Mouse (Mus musculus) layer of hippocampus, adult 9-11 months (tissue): Measurements from ENCODE around the gene Coq9.
A peak's percentile ranks its signal among the peaks of the same experiment; 100 is the strongest.

Experiments
- DNase-seq: peaks from one replicate; pipeline ENCODE4 v3.0.0; 2022

The Coq9 gene

DNA sequence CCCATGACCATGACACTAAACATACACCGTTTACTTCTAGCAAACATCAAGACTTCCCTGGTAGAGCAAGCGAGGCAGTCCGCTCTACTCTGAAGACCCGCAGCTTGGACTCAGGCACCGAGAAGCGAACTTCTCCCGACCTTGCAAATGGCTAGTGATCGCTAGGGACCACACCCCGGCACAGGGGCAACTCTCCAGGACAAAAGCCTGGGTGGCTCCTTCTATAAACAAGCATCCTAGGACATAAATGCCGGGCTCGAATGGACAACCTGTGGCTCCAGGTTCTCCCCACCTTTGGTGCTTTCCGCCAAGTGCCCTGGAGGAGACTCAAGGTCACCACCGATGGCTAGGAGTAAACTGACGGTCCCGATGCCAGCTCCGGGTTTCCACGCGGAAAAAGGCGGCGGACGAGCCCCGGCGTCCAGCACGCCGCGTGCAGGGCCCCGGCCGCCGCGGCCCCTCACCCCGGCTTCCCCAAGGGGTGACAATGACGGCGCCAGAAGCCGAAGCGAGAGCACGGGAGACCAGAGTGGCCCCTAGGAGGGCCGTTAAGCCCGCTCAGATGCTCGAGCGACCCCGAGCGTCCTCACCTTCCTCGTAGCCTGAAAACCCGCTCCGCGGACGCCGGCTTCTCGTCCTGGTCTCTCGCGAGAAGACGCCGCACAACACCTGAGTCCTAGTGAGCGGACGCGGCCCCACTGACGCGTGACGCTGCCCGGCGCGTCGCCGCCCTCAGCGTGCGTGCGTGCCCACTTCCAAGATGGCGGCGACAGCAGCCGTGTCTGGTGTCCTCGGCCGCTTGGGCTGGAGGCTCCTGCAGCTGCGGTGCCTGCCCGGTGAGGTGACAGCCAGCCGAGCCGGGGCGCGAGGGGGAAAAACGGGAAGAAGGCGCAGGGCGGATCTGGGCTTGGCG, at the start of gene Coq9, which contains the start of gene Ciapin1:
TSS of gene Coq9 (plus strand) at position 660 of the 913 bp plus-strand sequence.
TSS of gene Ciapin1 (minus strand) at position 697 of the 913 bp plus-strand sequence.
- DNase-seq: peak; percentile 96

DNA sequence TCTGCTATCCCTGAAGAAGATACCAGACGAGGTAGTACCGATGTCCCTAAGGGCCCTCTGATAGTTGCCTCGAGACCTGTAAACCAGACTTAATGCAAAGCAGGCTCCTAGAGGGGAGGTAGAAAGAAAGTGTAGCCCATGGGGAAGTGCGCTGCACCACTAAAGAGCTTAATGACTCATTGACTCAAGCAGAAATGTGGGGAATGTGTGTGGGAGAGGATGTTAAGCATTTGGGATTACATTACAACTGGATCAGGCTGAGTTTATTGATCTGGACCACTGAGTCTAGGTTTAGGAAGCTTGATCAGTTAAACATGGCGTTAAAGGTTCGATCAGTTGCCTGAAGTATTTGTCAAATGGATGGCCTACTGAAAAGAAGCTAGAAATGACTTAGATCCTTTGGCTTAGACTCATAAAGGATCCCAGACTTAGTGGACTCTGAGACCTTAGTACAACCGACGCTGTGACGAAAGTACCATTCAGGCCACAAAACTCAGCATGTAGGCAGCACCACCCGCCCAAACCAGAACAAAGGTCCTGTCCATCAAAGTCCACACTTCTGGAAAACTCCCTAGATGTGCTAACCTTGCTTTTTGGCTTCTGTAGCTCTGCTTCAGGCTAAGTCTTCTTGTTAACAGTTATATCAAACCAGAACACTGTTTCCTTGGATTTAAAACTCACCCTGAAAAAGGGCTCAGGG, 48.7 kb upstream of the Coq9 start:
- DNase-seq: no peak

DNA sequence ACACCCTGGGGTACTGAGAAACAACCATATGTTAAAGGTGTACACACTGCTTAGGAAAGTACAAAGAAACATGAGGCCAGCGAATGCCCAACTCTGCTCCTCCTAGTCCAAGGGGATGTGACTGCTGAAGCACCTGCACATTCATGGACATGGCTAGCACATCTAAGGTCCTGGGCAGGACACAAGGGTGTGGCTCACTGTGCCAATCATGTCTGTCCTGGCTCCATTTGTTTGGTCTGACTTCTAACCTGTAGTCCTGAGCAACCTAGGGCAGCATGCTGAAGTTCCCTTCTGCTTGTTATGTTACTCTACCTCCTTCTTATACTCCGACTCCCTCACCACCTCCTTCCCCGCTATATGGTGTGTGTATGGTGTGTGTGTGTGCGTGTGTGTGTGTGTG, 43.8 kb upstream of the Coq9 start:
- DNase-seq: no peak

DNA sequence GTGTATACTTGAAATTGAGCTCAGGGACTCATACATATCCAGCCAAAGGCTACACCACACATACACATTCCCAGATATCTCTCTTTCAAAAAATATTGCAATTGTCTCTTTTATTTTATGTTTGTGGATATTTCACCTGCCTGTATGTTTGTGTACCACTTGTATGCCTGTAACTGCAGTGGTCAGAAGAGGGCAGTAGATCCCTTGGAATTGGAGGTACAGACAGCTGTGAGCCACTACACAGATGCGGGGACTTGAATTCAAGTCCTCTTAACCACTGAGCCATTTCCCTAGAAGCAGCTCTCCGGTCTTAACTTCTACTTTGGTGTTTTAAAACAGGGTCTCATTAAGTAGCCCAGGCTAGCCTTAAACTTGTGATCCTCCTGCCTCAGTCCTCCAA, 43.3 kb upstream of the Coq9 start:
- DNase-seq: no peak

DNA sequence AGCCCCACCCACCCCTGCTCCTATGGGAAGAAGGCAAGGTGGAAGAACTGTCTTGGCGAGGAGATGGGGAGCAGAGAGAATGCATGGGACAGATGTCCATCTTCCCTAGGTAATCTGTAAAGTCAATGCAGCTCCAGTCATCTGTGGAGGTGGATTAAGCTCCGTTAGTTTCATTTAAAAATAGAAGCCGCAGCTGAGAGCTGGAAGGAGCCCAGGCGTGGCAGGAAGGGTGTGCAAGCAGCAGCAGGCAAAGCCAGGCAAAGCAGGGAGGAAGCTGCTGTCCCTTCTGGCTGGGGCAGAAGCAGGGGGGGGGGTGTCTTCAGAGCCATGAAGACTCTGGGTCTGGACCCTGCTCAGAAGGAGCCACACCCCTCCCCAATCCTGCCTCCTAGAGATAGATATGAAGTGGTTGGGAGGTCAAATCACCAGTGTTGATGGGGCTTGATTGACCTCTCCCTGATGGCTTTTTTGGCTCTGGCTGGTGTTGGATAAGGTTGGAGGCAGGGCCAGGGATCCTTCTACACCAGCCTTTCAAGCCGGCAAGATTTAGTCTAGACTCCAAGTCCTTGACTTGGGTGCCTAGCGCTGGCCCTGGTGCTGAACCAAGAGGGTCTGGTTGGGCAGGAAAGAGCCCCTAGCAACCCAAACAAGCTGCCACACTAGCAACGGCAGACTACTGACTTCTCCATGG, 37.7 kb upstream of the Coq9 start:
- DNase-seq: peak; percentile 64

DNA sequence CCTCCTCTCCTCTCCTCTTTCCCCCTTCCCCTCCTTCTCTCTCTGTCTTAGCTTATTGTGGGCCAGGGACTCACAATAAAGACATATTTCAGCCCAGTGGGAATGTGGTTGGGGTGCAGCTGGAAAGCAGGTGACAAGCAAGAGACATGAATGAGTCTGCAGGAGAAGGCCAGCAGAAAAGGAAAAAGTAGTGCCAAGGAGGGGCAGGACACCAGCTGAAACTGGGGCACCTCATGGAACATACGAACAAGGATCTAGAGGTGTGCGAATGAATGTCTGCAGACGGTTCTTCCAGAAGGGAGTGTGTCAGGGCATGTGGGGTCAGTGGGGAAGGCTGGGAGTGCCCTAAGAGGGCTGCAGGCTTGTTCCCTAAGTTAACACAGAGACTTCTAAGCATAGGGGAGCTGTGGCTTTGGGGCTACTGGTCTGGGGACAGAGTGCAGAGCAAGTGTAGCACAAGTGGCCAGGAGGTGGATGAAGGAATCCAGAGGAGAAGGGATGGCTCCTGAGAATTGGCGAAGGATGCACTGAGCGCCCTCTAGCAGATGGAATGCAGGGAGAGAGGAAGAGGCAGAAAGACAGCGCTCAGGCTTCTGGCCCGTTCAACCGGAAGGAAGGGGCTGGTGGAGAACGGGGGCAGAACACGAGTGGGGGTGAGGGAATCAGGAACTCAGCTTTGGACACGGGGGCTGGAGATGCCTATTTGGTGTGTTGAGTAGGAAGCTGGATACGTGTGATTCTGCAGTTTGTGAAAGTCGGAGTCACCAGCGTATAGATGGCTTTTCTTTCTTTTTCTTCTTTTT, 36.6 kb upstream of the Coq9 start:
- no peak for DNase-seq

DNA sequence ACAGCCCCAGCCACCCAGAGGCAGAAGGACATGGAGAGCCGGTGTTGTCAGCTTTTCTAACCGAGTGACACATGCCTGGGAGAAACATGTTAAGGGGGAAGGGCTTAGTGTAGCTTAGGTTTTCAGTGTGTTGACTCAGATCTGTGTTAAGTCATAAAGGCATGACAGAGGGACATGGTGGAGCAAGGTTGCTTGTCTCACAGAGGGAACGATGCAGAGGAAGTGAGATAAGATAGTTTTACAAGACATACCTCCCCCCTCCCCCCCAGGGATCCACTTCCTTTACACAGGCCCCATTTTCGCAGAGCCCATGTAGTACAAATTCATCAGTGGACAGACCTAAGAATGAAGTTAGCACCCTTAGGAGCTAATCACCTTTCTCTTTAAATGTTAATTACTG, 35.7 kb upstream of the Coq9 start:
- DNase-seq: no peak

DNA sequence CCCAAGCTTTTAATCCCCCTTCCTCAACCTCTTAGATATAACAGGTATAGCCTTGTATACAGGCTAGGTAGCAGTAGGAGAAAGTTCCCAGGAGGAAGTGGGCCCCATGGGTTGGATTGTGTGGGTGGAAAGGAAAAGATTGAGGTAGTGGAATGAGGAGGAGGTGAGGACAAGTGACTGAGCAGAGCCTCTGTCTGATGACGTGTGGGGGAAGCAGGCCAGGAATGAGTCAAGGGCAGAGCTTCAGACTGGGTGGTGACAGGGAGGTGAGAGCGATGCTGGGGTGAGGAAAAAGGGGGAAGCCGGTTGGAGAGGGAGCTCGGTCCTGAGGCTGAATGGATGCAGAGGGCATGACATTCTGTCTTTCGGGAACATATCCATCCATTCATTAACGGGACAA, 34.6 kb upstream of the Coq9 start:
- DNase-seq: no peak

DNA sequence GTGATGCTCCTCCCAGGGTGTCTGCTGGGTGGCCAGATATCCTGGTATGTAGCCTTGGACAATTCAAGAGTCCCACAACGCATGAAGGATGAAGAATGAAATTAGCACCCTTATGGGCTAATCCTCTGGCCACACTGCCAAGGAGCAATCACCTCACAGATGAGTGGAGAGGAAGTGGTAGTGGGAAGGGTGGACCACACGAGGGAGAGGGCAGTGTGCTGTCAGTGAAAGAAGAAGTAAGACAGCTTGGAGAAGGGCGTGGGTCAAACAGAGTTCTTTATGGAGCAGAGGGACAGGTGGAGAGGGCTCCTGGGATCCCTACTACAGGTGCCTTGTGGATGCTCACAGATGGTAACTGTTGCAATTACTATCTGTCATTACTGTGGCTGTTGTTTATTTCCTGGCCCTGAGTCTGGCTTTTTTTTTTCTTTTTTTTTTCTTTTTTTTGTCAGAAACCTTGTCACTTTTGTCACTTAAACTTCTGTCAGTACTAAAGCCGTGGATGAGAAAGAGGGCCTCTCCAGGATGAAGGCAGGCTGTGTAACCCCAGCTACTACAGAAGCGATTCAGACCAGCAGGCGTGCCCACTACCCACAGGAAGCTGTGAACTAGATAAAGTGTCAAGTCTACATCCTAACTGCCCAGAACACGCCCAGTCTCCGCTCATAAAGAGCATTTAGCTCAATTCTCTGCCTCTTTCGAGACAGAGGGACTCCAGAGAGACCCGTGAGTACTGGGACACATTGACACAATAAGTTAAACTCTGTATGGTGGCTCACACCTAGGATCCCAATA, 33.4 kb upstream of the Coq9 start:
- no peak for DNase-seq

DNA sequence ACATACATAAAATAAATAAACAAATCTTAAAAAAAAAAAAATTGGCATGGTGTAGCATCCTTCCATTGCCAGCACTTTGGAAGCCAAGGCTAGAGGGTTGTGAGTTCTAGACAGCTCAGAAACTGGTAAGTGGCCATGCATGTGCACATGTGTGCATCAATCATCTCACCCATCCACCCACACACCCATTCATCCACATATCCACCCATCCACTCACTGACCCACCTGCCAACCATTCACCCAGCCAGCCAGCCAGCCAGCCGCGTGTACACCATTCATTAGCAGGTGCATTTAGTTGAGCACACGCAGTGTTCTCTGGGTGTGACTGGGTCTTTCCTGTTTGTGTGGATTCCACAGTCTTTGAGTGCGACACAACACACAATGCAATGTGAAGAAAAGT, 32.3 kb upstream of the Coq9 start:
- DNase-seq: no peak

DNA sequence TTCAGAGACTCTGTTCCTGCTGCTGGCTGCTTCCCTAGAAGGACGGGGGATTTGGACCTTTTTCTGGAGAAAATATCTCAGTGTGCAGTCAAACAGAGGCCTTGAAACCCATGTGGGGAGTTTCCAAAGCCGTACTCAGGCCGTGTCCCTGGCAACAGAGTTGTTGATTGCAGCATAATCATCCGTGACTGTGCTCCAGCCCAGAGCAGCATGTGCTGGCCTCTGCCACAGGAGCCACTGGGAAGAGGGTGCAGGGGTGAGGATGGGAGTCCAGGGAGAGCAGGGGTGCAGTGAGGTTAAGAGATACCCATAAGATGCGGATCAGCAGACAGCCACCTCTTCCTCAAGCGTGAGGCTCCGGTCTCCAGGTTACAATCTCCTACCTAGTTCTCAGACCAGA, 30.6 kb upstream of the Coq9 start:
- DNase-seq: no peak

DNA sequence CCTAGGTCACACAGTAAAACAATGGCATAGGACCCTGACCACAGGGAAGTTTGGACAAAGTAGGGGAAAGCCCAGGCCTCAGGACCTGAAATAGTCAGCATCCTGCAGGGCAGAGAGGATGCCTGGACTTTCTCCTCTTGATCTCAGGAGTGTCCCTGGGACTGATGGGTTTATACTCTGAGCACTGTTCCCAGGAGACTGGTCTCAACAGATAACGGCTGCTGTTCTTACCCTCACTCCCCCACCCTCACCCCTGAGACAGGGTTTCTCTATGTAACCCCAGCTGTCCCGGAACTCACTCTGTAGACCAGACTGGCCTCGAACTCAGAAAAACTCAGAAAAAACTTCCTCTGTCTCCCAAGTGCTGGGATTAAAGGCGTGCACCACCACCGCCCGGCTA, 29.7 kb upstream of the Coq9 start:
- DNase-seq: no peak

DNA sequence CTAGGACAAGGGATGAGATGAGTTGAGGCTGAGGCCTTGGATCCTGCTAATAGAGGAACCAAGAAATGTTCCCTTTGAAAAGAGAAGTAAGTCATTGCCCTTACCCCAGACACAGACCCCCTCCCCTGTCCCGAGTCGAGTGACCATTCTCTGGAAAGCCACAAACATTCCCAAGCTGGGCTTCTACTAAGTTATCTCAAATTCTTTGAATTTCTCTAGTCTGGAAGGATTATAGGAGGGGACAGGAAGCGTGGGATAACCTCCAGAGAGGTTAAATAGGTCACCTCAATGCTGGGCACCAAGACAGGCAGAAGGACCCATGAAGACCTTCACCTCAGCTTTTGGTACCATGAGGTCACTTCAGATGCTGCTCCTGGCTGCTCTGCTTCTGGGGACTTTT, 28.0 kb upstream of the Coq9 start, which contains the start of gene Ccl17:
TSS of gene Ccl17 (plus strand) at position 301 of the 400 bp plus-strand sequence.
- no peak for DNase-seq

DNA sequence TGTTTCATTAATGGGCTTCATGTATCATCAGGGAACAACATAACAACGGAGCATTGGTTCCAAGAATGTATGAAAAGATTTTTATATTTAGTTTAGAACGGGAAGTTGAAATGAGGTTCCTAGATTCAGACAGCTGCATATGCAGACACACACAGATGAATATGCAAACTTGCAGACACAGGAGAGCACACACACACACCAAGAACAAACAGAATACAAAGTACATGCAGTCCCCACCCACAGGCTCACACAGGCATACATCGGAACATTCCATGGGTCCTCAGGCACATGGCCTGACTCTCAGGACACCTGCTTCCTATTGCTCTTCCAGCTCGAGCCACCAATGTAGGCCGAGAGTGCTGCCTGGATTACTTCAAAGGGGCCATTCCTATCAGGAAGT, 27.3 kb upstream of the Coq9 start:
- peak; percentile 51 for DNase-seq

DNA sequence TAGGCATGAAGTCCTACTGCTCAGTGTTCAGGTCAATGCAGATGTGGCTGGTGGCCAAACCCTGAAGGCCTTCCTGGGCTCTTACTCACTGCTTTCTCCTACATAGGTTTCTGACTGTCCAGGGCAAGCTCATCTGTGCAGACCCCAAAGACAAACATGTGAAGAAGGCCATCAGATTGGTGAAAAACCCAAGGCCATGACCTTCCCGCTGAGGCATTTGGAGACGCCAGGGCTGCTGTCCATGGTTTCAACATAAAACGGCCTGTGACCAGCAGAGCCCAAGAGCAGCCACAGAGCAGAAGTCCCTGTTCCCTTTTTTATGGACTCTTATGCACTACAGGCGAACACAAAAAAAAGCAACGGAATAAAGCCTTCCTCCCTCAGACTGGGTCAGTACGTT, 26.5 kb upstream of the Coq9 start:
- no peak for DNase-seq

DNA sequence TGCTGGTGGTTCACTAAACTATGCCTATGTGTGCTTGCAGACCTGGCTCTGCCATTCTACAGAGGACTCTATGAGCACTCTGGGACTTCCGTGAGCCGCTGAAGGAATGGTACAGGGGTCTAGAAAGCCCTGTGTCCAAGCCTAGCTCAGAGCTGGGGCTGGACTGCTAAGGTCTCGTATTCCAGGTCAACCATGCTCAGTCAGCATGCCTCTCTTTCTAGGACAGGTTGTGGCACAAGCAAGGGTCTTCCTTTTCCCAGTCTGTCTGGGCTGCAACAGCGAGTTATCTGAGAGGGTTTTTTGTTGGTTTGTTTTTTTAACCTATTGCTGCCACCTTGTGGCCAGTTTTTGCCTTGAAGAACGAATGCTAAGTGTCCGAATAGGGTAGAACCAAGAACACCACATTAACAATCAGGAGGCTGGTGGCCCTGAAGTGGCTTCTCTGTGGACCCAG, 25.4 kb upstream of the Coq9 start:
- DNase-seq: peak; percentile 90

DNA sequence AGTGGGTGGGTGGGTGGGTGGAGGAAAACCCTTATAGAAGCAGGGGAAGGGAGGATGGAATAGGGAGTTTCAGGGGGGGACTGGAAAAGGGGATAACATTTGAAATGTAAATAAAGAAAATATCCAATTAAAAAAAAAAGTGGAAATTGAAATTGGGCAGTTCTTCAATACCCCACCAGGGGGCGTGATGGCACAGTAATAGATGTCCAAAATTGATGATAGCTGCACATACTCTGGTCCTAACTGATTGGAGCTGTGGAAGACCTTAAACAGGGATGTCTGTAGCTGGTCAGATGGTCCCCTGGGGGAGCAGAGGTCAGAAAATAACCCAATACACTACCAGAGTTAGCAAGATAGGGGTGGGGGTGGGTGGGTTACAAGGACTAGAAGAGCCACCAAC, 23.6 kb upstream of the Coq9 start:
- DNase-seq: no peak

DNA sequence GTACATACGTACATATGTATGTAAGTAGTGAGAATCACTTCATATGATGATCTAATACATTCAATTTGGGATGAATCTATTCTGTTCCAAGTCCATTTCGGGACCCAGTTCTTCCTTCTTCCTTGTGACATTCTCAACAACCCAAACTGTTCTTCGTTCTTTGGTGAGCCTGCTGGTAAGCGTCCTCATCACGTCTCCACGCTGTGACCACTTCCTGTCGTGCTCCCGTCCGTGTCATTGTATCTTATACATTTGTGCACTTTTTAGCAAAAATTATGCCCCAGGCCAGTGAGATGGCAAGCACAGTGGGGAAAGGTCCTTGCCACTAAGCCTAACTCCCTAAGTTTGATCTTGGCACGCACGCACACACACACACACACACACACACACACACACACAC, 20.2 kb upstream of the Coq9 start:
- no peak for DNase-seq

DNA sequence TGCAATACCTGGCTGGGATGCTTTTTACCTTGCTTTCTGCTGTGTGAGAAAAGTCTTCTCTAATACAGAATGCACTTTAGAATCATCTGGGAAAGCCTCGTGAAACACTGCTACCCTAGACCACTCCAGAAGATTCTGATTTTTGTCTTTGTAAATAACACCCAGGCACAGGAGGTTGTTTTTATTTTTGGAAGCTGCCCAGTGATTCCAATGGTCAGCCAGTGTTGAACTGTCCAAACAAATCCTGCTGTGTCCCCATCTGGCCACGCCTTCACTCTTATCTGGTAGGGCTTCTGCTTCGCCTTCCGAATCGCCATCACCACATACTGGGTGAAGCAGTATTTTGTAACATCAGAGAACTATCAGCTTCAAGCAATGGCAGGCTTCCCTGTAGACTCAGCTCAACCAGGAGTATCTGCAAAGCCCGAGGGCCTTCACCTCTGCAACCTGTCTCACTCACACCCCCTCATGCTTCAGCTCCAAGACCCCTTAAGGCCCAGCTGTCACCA, 18.4 kb upstream of the Coq9 start:
- no peak for DNase-seq

DNA sequence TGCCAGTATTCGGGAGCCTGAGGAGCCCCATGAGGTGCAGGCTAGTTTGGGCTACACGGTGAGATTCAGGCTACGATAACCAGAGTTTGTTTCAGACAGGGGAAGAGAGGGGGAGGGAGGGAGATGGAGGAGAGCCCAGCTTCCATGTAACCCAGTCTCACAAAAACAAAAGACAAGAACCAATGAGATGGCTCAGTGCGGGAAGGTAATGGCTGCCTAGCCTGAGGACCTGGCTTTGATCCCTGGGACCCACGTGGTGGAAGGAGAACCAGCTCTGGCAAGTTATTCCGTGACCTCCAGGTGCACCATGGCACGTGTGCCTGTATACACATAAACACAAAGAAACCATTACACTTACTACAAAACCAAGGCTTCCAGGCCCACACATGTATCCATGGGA, 17.6 kb upstream of the Coq9 start:
- no peak for DNase-seq

DNA sequence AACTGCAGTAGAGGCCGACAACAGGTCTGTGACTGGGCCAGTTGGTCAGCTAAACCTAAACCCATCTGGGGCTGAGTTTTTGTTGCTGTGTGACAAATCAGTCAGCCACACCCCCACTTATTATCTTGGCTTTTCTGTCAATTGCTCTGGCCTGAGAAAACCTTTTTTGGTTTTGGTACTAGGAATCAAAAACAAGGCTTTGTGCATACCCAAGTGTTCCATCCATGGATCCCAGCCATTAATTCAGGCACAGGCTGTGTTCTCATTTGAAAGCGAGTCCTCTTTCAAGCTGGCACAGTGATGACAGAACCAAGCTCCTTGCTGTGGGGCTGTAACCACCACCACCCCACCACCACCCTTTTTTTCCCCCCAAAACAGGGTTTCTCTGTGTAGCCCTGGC, 16.7 kb upstream of the Coq9 start:
- DNase-seq: no peak
